Mouse (Mus musculus) CH12.LX (cell line): ENCODE data around the gene Spata7. TPM values are rescaled to one million over a fixed set of nuclear protein-coding genes. Genes with fewer than 3 reads are reported as not detected.
A peak's percentile ranks its signal among the peaks of the same experiment; 100 is the strongest.

Source experiments
- DNase-seq: peaks from one replicate; pipeline ENCODE4 v3.0.0-alpha.2; 2013; ENCODE audit errors: extremely low read depth
- H3K27ac ChIP-seq: 2 replicates; pipeline ENCODE4 v1.5.1; 2012; ENCODE audit warnings: low read depth, mild to moderate bottlenecking, control low read depth, moderate library complexity; ENCODE audit not compliant: insufficient read depth
- H3K27me3 ChIP-seq: replicated peaks from 2 replicates; pipeline ENCODE3; 2012; ENCODE audit warnings: inconsistent platforms
- H3K36me3 ChIP-seq, 2 experiments: replicated peaks in 1 of 2; 2 replicates each; pipeline versions ENCODE3 to v1.6.1; 2012; ENCODE audit warnings: inconsistent platforms in 1 of 2, low read length in 1 of 2, mild to moderate bottlenecking in 1 of 2, mixed read lengths in 1 of 2, moderate library complexity in 1 of 2; ENCODE audit not compliant: control insufficient read depth in 1 of 2, insufficient read depth in 1 of 2
- H3K4me1 ChIP-seq, 2 experiments: 2 replicates each; pipeline ENCODE4 v1.6.1; 2012; ENCODE audit warnings: inconsistent platforms in 1 of 2, moderate library complexity in 1 of 2; ENCODE audit not compliant: insufficient read depth in 2 of 2, control insufficient read depth in 1 of 2
- H3K4me2 ChIP-seq: 2 replicates; pipeline ENCODE4 v1.6.1; 2012; ENCODE audit warnings: low read depth, mild to moderate bottlenecking, control low read depth; ENCODE audit not compliant: poor library complexity, insufficient read depth, severe bottlenecking
- H3K4me3 ChIP-seq, 3 experiments: fragments of 150-350 bp in 1 of 3; sonication (generic) in 1 of 3; replicated peaks in 1 of 3; 2 replicates each; pipeline versions ENCODE3 to v1.5.1; 2011 to 2012; ENCODE audit warnings: low read depth in 2 of 3, low read length in 2 of 3, mild to moderate bottlenecking in 2 of 3, moderate library complexity in 2 of 3, control low read depth in 1 of 3, improper control_type of control experiment in 1 of 3, inconsistent platforms in 1 of 3, mixed read lengths in 1 of 3; ENCODE audit not compliant: poor library complexity in 1 of 3
- H3K79me2 ChIP-seq: replicated peaks from 2 replicates; pipeline ENCODE4 v1.6.1; 2012; ENCODE audit warnings: mild to moderate bottlenecking, moderate library complexity; ENCODE audit not compliant: control insufficient read depth, poor library complexity, insufficient read depth, severe bottlenecking; ENCODE audit errors: extremely low read depth
- H3K9ac ChIP-seq: 2 replicates; pipeline ENCODE4 v1.6.1; 2012; ENCODE audit warnings: low read depth, mild to moderate bottlenecking, control low read depth, moderate library complexity; ENCODE audit not compliant: insufficient read depth
- H3K9me3 ChIP-seq: replicated peaks from 2 replicates; pipeline ENCODE3; 2012; ENCODE audit warnings: low read length, inconsistent platforms, mixed read lengths
- BHLHE40 ChIP-seq: IDR thresholded peaks from 2 replicates; pipeline ENCODE4 v1.6.1; 2011; ENCODE audit warnings: mild to moderate bottlenecking, low read depth, low read length, improper control_type of control experiment
- CHD1 ChIP-seq: IDR thresholded peaks from 2 replicates; pipeline ENCODE4 v1.6.1; 2012; ENCODE audit warnings: low read depth, low read length, improper control_type of control experiment, inconsistent platforms
- CHD2 ChIP-seq: IDR thresholded peaks from 2 replicates; pipeline ENCODE4 v1.6.1; 2011; ENCODE audit warnings: low read length, improper control_type of control experiment
- E2F4 ChIP-seq: IDR thresholded peaks from 2 replicates; pipeline ENCODE4 v1.6.1; 2011; ENCODE audit warnings: low read depth, low read length, improper control_type of control experiment; ENCODE audit not compliant: insufficient replicate concordance
- ELF1 ChIP-seq: IDR thresholded peaks from 2 replicates; pipeline ENCODE4 v1.6.1; 2014; ENCODE audit warnings: low read depth, mild to moderate bottlenecking, inconsistent platforms, low read length, improper control_type of control experiment
- EP300 ChIP-seq: IDR thresholded peaks from 2 replicates; pipeline ENCODE4 v1.6.1; 2011; ENCODE audit warnings: low read length, improper control_type of control experiment
- ETS1 ChIP-seq: conservative IDR thresholded peaks from 2 replicates; pipeline ENCODE4 v1.6.1; 2012; ENCODE audit warnings: low read depth, mild to moderate bottlenecking, inconsistent platforms, low read length, improper control_type of control experiment, moderate library complexity
- IRF4 ChIP-seq: IDR thresholded peaks from 2 replicates; pipeline ENCODE4 v1.6.1; 2014; ENCODE audit warnings: low read depth, mild to moderate bottlenecking, inconsistent platforms, low read length, improper control_type of control experiment
- JUN ChIP-seq: IDR thresholded peaks from 2 replicates; pipeline ENCODE4 v1.6.1; 2011; ENCODE audit warnings: low read depth, mild to moderate bottlenecking, low read length, improper control_type of control experiment, moderate library complexity; ENCODE audit not compliant: insufficient read depth
- JUND ChIP-seq: conservative IDR thresholded peaks from 2 replicates; pipeline ENCODE4 v1.6.1; 2011; ENCODE audit warnings: low read depth, low read length, improper control_type of control experiment
- MAFK ChIP-seq: IDR thresholded peaks from 2 replicates; pipeline ENCODE4 v1.6.1; 2011; ENCODE audit warnings: low read length, improper control_type of control experiment; ENCODE audit not compliant: insufficient replicate concordance
- MAZ ChIP-seq: IDR thresholded peaks from 2 replicates; pipeline ENCODE4 v1.6.1; 2012; ENCODE audit warnings: low read depth, mild to moderate bottlenecking, inconsistent platforms, low read length, improper control_type of control experiment, moderate library complexity
- MEF2A ChIP-seq: IDR thresholded peaks from 2 replicates; pipeline ENCODE4 v1.6.1; 2014; ENCODE audit warnings: low read depth, mild to moderate bottlenecking, inconsistent platforms, low read length, improper control_type of control experiment, borderline replicate concordance
- MXI1 ChIP-seq: IDR thresholded peaks from 2 replicates; pipeline ENCODE4 v1.6.1; 2011; ENCODE audit warnings: mild to moderate bottlenecking, low read depth, low read length, improper control_type of control experiment
- NELFE ChIP-seq: IDR thresholded peaks from 2 replicates; pipeline ENCODE4 v1.6.1; 2011; ENCODE audit warnings: low read depth, low read length, improper control_type of control experiment
- PAX5 ChIP-seq: IDR thresholded peaks from 2 replicates; pipeline ENCODE4 v1.6.1; 2012; ENCODE audit warnings: low read length, inconsistent platforms, mixed read lengths
- POLR2A ChIP-seq: IDR thresholded peaks from 2 replicates; pipeline ENCODE4 v1.6.1; 2011; ENCODE audit warnings: low read depth, mild to moderate bottlenecking, improper control_type of control experiment, low read length
- POLR2AphosphoS2 ChIP-seq: IDR thresholded peaks from 2 replicates; pipeline ENCODE4 v1.6.1; 2011; ENCODE audit warnings: low read depth, low read length, improper control_type of control experiment
- RCOR1 ChIP-seq: conservative IDR thresholded peaks from 2 replicates; pipeline ENCODE4 v1.6.1; 2012; ENCODE audit warnings: low read depth, mild to moderate bottlenecking, inconsistent platforms, low read length, improper control_type of control experiment
- SIN3A ChIP-seq: IDR thresholded peaks from 2 replicates; pipeline ENCODE4 v1.6.1; 2012; ENCODE audit warnings: low read length, improper control_type of control experiment, inconsistent platforms
- TBP ChIP-seq: conservative IDR thresholded peaks from 2 replicates; pipeline ENCODE4 v1.6.1; 2011; ENCODE audit warnings: low read depth, low read length, improper control_type of control experiment
- TCF12 ChIP-seq: IDR thresholded peaks from 2 replicates; pipeline ENCODE4 v1.6.1; 2014; ENCODE audit warnings: low read depth, mild to moderate bottlenecking, inconsistent platforms, low read length, improper control_type of control experiment
- UBTF ChIP-seq: IDR thresholded peaks from 2 replicates; pipeline ENCODE4 v1.6.1; 2012; ENCODE audit warnings: low read depth, mild to moderate bottlenecking, inconsistent platforms, low read length, improper control_type of control experiment, moderate library complexity
- USF1 ChIP-seq: IDR thresholded peaks from 2 replicates; pipeline ENCODE4 v1.6.1; 2014; ENCODE audit warnings: low read depth, mild to moderate bottlenecking, inconsistent platforms, low read length, improper control_type of control experiment
- ZNF384 ChIP-seq: IDR thresholded peaks from 2 replicates; pipeline ENCODE4 v1.6.1; 2012; ENCODE audit warnings: low read depth, low read length, improper control_type of control experiment, inconsistent platforms
- dilution Hi-C: fragments of 300-500 bp; cut with MboI; formaldehyde crosslinking; loops from 2 replicates; pipeline ENCODE4 v1.14.3; 2020; ENCODE audit warnings: low sequenced_read_pairs; ENCODE audit not compliant: extremely low pct_unique_long_range_greater_than_20kb, extremely low pct_ligation_motif_present
- in situ Hi-C: fragments of 300-500 bp; cut with MboI; formaldehyde crosslinking; loops from 3 replicates; pipeline ENCODE4 v1.14.3; 2019; ENCODE audit warnings: low sequenced_read_pairs, low pct_ligation_motif_present, low pct_unique_long_range_greater_than_20kb, mixed read lengths
- polyA plus RNA-seq: library from polyadenylated mRNA; unstranded; fragments of >175 nt; gene quantifications from 2 replicates; pipeline ENCODE4 v1.2.1, GENCODE M21; 2012; ENCODE audit warnings: low read depth; ENCODE audit not compliant: insufficient read length
- total RNA-seq, 2 experiments: library from RNA; depleted of rRNA; stranded (reverse); fragments of 300-350 nt in 1 of 2; fragments of >200 nt in 1 of 2; gene quantifications; 2 replicates each; pipeline ENCODE4 v1.2.3; 2012 to 2014

Gene Spata7
- total and polyA plus RNA-seq, 3 experiments = 6.2 to 9.4 (median 8.2) TPM

GRCm38 (mm10) chr12:98600861-98601260 lies 27.1 kb upstream of the Spata7 start (continued):
- TF ChIP-seq MAZ = peak; percentile 88
- TF ChIP-seq PAX5 = no peak
- peak; percentile 99 for TF ChIP-seq JUND
- TF ChIP-seq MAFK = peak; percentile 93
- TF ChIP-seq MEF2A = peak; percentile 99
- no peak for TF ChIP-seq POLR2A
- TF ChIP-seq TCF12 = peak; percentile 90
- TF ChIP-seq CHD2 = no peak; the same call in none of the 2 replicates
- TF ChIP-seq POLR2AphosphoS2 = no peak

- H3K9me3 ChIP-seq = peaks cover 21% of the 10 kb centered on the region
- H3K27ac ChIP-seq = no peak overlapping the region
- no peak overlapping the region for H3K9ac ChIP-seq
- peak overlapping the region; percentile 61; the same call in 1 of the 2 replicates for H3K4me2 ChIP-seq
- dilution Hi-C loops = no loop called here
- peak; percentile 32; the same call in 1 of the 2 replicates for TF ChIP-seq TCF12
- TF ChIP-seq CHD2 = no peak
- no peak for TF ChIP-seq MXI1
- TF ChIP-seq E2F4 = no peak
- TF ChIP-seq TBP = no peak
- TF ChIP-seq MEF2A = peak; percentile 100
- TF ChIP-seq EP300 = peak; percentile 81
- TF ChIP-seq CHD1 = no peak
- TF ChIP-seq RCOR1 = no peak
- peak; percentile 80 for TF ChIP-seq JUND
- peak; percentile 90 for TF ChIP-seq ETS1
- TF ChIP-seq JUN = peak; percentile 74
- TF ChIP-seq USF1 = no peak
- no peak for TF ChIP-seq MAZ
- TF ChIP-seq ZNF384 = peak; percentile 85
- TF ChIP-seq BHLHE40 = peak; percentile 91
- peak; percentile 72; the same call in 1 of the 2 replicates for TF ChIP-seq IRF4
- 0 out of 2 replicates have a peak, but pooled peaks have one; percentile 49 for TF ChIP-seq MAFK
- no peak for TF ChIP-seq ELF1
- TF ChIP-seq SIN3A = peak; percentile 23; the same call in 1 of the 2 replicates
- TF ChIP-seq UBTF = no peak
- no peak for TF ChIP-seq NELFE
- no peak for TF ChIP-seq POLR2A
- TF ChIP-seq, all 38 proteins: peak for 11
- in situ Hi-C loops = no loop called here
- Histone ChIP-seq H3K4me3 (no peak overlapping the region), H3K4me1 (peaks cover 9 to 54% of the 10 kb centered on the region in 2 experiments), H3K79me2 (no peaks in the 10 kb centered on the region; the same call in 1 of the 2 replicates), H3K27me3 (no peaks in the 10 kb centered on the region), H3K36me3 (peaks cover 3 to 27% of the 10 kb centered on the region in 2 experiments)
- DNase-seq = peak; percentile 90
These were observed 25.8 kb upstream of the Spata7 start for GRCm38 (mm10) chr12:98602114-98602513.
